Mouse (Mus musculus): ENCODE measurements at regions not wholly inside any gene's neighbourhood (a gene's known extent, or its start where the extent isn't known, plus 50 kb on each side); places are given as distances from the start of the nearest gene placed in this dataset.

DNA sequence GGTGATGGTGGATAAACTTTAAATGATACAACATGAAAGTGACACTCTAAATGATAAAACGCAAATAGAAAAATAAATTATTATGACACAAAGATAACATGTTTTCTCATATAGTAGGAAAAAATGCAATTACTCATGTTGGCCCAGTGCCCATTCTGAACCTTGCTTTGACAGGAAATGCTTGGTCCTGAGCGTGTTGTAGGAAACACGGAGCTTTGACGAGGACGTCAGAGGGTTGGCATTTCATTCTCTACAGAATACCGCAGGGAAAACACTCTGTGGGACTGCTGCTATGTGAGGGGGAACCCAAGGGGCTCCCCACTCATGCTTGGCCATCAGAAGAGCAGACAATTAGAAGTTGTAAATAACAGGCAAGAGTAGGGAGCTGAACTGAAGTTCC lies 150.6 kb downstream of the Moxd1 start:
- TF ChIP-seq CTCF (IDR thresholded peaks at IDR 0.05; ENCODE audit: low read depth) (no peak), EP300 (optimal IDR thresholded peaks at IDR 0.05) (no peak)

Data from stomach, postnatal 0 days (tissue).